Comparison of ENCODE assay signal across 11 mouse cellular contexts in the genomic region with DNA sequence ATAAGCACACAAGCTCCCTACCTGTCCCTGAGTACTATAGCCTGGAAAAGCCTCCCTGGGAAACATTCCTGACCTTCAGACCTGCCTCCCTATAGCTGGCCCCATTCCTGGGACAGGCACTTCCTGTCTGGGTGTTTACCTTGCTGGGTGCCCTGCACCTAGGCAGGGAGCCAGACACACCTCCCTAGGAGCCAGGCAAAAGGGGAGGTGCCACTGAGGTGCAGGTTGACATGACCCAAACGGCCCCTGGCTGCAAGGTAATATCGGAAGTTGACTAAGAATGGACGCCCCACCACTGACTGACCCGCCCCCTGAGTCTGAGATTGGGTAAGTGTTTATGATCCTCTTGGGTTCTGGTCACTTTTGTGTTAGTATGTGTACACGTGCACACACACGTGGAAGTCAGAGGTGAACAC. TPM values are rescaled to one million over a fixed set of nuclear protein-coding genes. Genes with fewer than 3 reads are reported as not detected.
DNase-seq lines count a peak whose midpoint lies in the region; ATAC-seq and TF ChIP-seq lines count a peak whose summit lies in the region.
"Had no signal": no experiment of that assay in that cellular context is flagged by ENCODE, and none has a peak within 500 bp of the region (broad histone marks: within the 10 kb centered on the region; RNA-seq: fewer than 3 reads in every experiment).

A gene (minus strand): TSS at position 71 of the 416 bp plus-strand sequence.

- DNase-seq in heart, postnatal 14 days = no peak
- DNase-seq in left cerebral cortex, postnatal 36 days (ENCODE audit: low spot score in 2 of 2) = no peak
- no peak for DNase-seq in midbrain, postnatal 0 days (ENCODE audit: low spot score)
- no peak for DNase-seq in gastrocnemius, postnatal 14 days
- no peak for DNase-seq in thymus, adult 18-20 months
- DNase-seq in testis, postnatal 14 days (ENCODE audit: low spot score) = no peak
- DNase-seq: thymus, postnatal 25 days had no signal

- H3K9me3 ChIP-seq in heart, embryonic 15.5 days (replicated peaks) = no peaks in the 10 kb centered on the region
- H3K9me3 ChIP-seq in intestine, embryonic 16.5 days (ENCODE audit: control insufficient read depth, low read length) = no peaks in the 10 kb centered on the region
- no peaks in the 10 kb centered on the region for H3K9me3 ChIP-seq in midbrain, postnatal 0 days (ENCODE audit: low read length)
- H3K9me3 ChIP-seq: limb, embryonic 15.5 days had no signal

- H3K9ac ChIP-seq in heart, embryonic 15.5 days = no peak within 1 kb of the TSS
- H3K9ac ChIP-seq in intestine, embryonic 16.5 days (ENCODE audit: low read depth, low read length) = peak within 1 kb of the TSS; percentile 64
- H3K9ac ChIP-seq in midbrain, postnatal 0 days (replicated peaks; ENCODE audit: low read length, poor library complexity, severe bottlenecking) = no peak within 1 kb of the TSS
- H3K9ac ChIP-seq: limb, embryonic 15.5 days had no signal

- WGBS in heart, embryonic 15.5 days = 72% methylated on average over 6 of the region's 6 CpGs
- 43% methylated on average over 6 of the region's 6 CpGs for WGBS in intestine, embryonic 16.5 days
- WGBS in midbrain, postnatal 0 days = 80% methylated on average over 6 of the region's 6 CpGs

- no peak for ATAC-seq in heart, embryonic 15.5 days (replicated peaks; ENCODE audit: insufficient number of reproducible peaks, insufficient read depth, low FRiP score, low read depth)
- peak; percentile 96 for ATAC-seq in intestine, embryonic 16.5 days
- ATAC-seq in midbrain, postnatal 0 days (ENCODE audit: low FRiP score) = no peak

- no peaks in the 10 kb centered on the region for H3K36me3 ChIP-seq in heart, embryonic 15.5 days
- H3K36me3 ChIP-seq in intestine, embryonic 16.5 days (ENCODE audit: control insufficient read depth, insufficient read depth, low read length) = no peaks in the 10 kb centered on the region
- no peaks in the 10 kb centered on the region for H3K36me3 ChIP-seq in midbrain, postnatal 0 days (ENCODE audit: insufficient read depth, low read length)
- H3K36me3 ChIP-seq: limb, embryonic 15.5 days had no signal

- no peak for TF ChIP-seq CTCF in midbrain, postnatal 0 days (IDR thresholded peaks at IDR 0.05)

- intact Hi-C loops in heart, postnatal 14 days (cut with DNase I) = no loop called here
- intact Hi-C loops in left cerebral cortex, postnatal 36 days (cut with DNase I) = no loop called here
- intact Hi-C loops in gastrocnemius, postnatal 14 days (cut with DNase I; ENCODE audit: low total_unique reads) = no loop called here

- H3K4me2 ChIP-seq in heart, embryonic 15.5 days = no peak within 1 kb of the TSS
- H3K4me2 ChIP-seq in intestine, embryonic 16.5 days (ENCODE audit: low read depth, low read length) = peak within 1 kb of the TSS; percentile 51
- H3K4me2 ChIP-seq in midbrain, postnatal 0 days (ENCODE audit: low read depth, low read length, poor library complexity, severe bottlenecking) = no peak within 1 kb of the TSS
- H3K4me2 ChIP-seq: limb, embryonic 15.5 days had no signal

- H3K27me3 ChIP-seq in heart, embryonic 15.5 days = no peaks in the 10 kb centered on the region
- H3K27me3 ChIP-seq in intestine, embryonic 16.5 days (replicated peaks; ENCODE audit: control insufficient read depth, insufficient read depth, low read length) = no peaks in the 10 kb centered on the region
- H3K27me3 ChIP-seq in midbrain, postnatal 0 days (ENCODE audit: insufficient read depth, low read length) = no peaks in the 10 kb centered on the region
- H3K27me3 ChIP-seq: limb, embryonic 15.5 days had no signal

- H3K4me1 ChIP-seq in heart, embryonic 15.5 days (replicated peaks) = peaks cover 4% of the 10 kb centered on the region
- H3K4me1 ChIP-seq in intestine, embryonic 16.5 days (ENCODE audit: control insufficient read depth, insufficient read depth, low read length) = peaks cover 5% of the 10 kb centered on the region
- H3K4me1 ChIP-seq in midbrain, postnatal 0 days (ENCODE audit: insufficient read depth, low read length) = peaks cover 4% of the 10 kb centered on the region; the same call in 1 of the 2 replicates

- no peak within 1 kb of the TSS for H3K4me3 ChIP-seq in heart, embryonic 15.5 days
- peak within 1 kb of the TSS; percentile 51 for H3K4me3 ChIP-seq in intestine, embryonic 16.5 days (ENCODE audit: low read length)
- H3K4me3 ChIP-seq in midbrain, postnatal 0 days (ENCODE audit: low read depth, low read length) = no peak within 1 kb of the TSS
- H3K4me3 ChIP-seq: limb, embryonic 15.5 days had no signal

- H3K27ac ChIP-seq in heart, embryonic 15.5 days = peak within 1 kb of the TSS; percentile 5
- H3K27ac ChIP-seq in intestine, embryonic 16.5 days (ENCODE audit: low read length) = peak within 1 kb of the TSS; percentile 94
- H3K27ac ChIP-seq in midbrain, postnatal 0 days (ENCODE audit: low read depth, low read length) = no peak within 1 kb of the TSS; the same call in 1 of the 2 replicates
- H3K27ac ChIP-seq: limb, embryonic 15.5 days had no signal

RNA-seq across cellular contexts. Expression of the gene that starts here (rescaled TPM):
- polyA plus RNA-seq in heart, embryonic 15.5 days (2015; fragmentation: Nextera tagmentation; extraction: Ambion mirVana) = 0.34 and 1.0 TPM in 2 replicates
- total RNA-seq in heart, postnatal 14 days (2021) = under 1 TPM; 0.49 to 0.57 TPM
- 20.0 and 23.8 TPM in 2 replicates for polyA plus RNA-seq in intestine, embryonic 16.5 days (2015; fragmentation: Nextera tagmentation; extraction: Ambion mirVana)
- 100 to 1,000 TPM; 359 to 394 TPM for total RNA-seq in left cerebral cortex, postnatal 36 days (2021)
- 51.4 and 55.4 TPM in 2 replicates for total RNA-seq in midbrain, postnatal 0 days (2014; rRNA removed)
- polyA plus RNA-seq in midbrain, postnatal 0 days (2015; fragmentation: Nextera tagmentation; extraction: Ambion mirVana) = 43.9 and 45.7 TPM in 2 replicates
- total RNA-seq in gastrocnemius, postnatal 14 days (2021) = under 1 TPM; 0.53 to 0.58 TPM
- total RNA-seq: common myeloid progenitor, adult 5-6 weeks had no signal

Comparison
In these comparisons a context has a peak if more than half of its experiments do, and no peak if none do; other contexts are left out.
1. RNA of the gene that starts here (total RNA-seq): 359 to 394 TPM in left cerebral cortex, postnatal 36 days and 51.4 to 55.4 TPM in midbrain, postnatal 0 days; 0.53 to 0.58 TPM in gastrocnemius, postnatal 14 days and 0.49 to 0.57 TPM in heart, postnatal 14 days; every median in the first group is over 10 times any median in the second.
2. RNA of the gene that starts here (polyA plus RNA-seq): 43.9 to 45.7 TPM in midbrain, postnatal 0 days and 20.0 to 23.8 TPM in intestine, embryonic 16.5 days; 0.34 to 1.0 TPM in heart, embryonic 15.5 days; every median in the first group is over 10 times any median in the second.